Mouse (Mus musculus) 416B (cell line): ENCODE data around the gene Ttc7b.
A peak's percentile ranks its signal among the peaks of the same experiment; 100 is the strongest.

Experiments
- DNase-seq: peaks from one replicate; pipeline ENCODE4 v3.0.0; 2011; ENCODE audit warnings: low read depth

Gene Ttc7b

GRCm38 (mm10) chr12:100382526-100382925 is 138.1 kb downstream of the Ttc7b start:
- DNase-seq, result no peak

- no peak for DNase-seq
These were observed 138.7 kb downstream of the Ttc7b start for GRCm38 (mm10) chr12:100381941-100382340.

GRCm38 (mm10) chr12:100380697-100381291 is 139.8 kb downstream of the Ttc7b start:
- DNase-seq, result no peak

GRCm38 (mm10) chr12:100379833-100380232 is 140.8 kb downstream of the Ttc7b start:
- DNase-seq, result no peak

- DNase-seq, result peak; percentile 43
These were observed 142.4 kb downstream of the Ttc7b start for GRCm38 (mm10) chr12:100378266-100378665.

- no peak for DNase-seq
These were observed 142.8 kb downstream of the Ttc7b start for GRCm38 (mm10) chr12:100377791-100378190.

- no peak for DNase-seq
These were observed 144.8 kb downstream of the Ttc7b start for GRCm38 (mm10) chr12:100375801-100376200.

GRCm38 (mm10) chr12:100372785-100373184 is 147.8 kb downstream of the Ttc7b start:
- no peak for DNase-seq

GRCm38 (mm10) chr12:100372015-100372414 is 148.6 kb downstream of the Ttc7b start:
- no peak for DNase-seq

- DNase-seq, result no peak
These were observed 150.8 kb downstream of the Ttc7b start for GRCm38 (mm10) chr12:100369786-100370185.

- no peak for DNase-seq
These were observed 151.4 kb downstream of the Ttc7b start for GRCm38 (mm10) chr12:100369220-100369619.

GRCm38 (mm10) chr12:100361330-100361729 is 159.3 kb downstream of the Ttc7b start:
- no peak for DNase-seq

- DNase-seq, result no peak
These were observed 162.5 kb downstream of the Ttc7b start for GRCm38 (mm10) chr12:100358040-100358620.

- no peak for DNase-seq
These were observed 164.2 kb downstream of the Ttc7b start for GRCm38 (mm10) chr12:100356407-100356806.

GRCm38 (mm10) chr12:100355565-100355964 is 165.1 kb downstream of the Ttc7b start:
- no peak for DNase-seq

- DNase-seq, result peak; percentile 78
These were observed 166.7 kb downstream of the Ttc7b start for GRCm38 (mm10) chr12:100353954-100354353.

GRCm38 (mm10) chr12:100353075-100353782 is 167.4 kb downstream of the Ttc7b start:
- peak; percentile 18 for DNase-seq

- no peak for DNase-seq
These were observed 168.5 kb downstream of the Ttc7b start for GRCm38 (mm10) chr12:100352094-100352493.

- DNase-seq, result no peak
These were observed 177.1 kb downstream of the Ttc7b start for GRCm38 (mm10) chr12:100343554-100343953.

GRCm38 (mm10) chr12:100341614-100342013 is 179.0 kb downstream of the Ttc7b start:
- DNase-seq, result no peak

- DNase-seq, result peak; percentile 51
These were observed 179.6 kb downstream of the Ttc7b start for GRCm38 (mm10) chr12:100340901-100341460.

- DNase-seq, result peak; percentile 34
These were observed 182.6 kb downstream of the Ttc7b start for GRCm38 (mm10) chr12:100338055-100338454.
